Mouse (Mus musculus): ENCODE results near the gene Frem1. TPM values are rescaled to one million over a fixed set of nuclear protein-coding genes. Genes with fewer than 3 reads are reported as not detected.

Gene Frem1
- total and polyA plus RNA-seq, 3 experiments: 0.01 to 0.27 TPM; not detected in 1

GRCm38 (mm10) chr4:83020759-83021555, 31.2 kb downstream of the Frem1 start:
- Histone ChIP-seq H3K4me3 (ENCODE audit: low read depth, low read length) (no peak overlapping the region), H3K36me3 (replicated peaks) (no peaks in the 10 kb centered on the region), H3K27me3 (ENCODE audit: insufficient read depth, low read length) (no peaks in the 10 kb centered on the region), H3K9me3 (replicated peaks) (peaks cover 36% of the 10 kb centered on the region), H3K4me1 (ENCODE audit: insufficient read depth, low read depth, low read length) (no peaks in the 10 kb centered on the region)
- TF ChIP-seq POLR2AphosphoS5 (IDR thresholded peaks at IDR 0.05; ENCODE audit: insufficient replicate concordance, low read depth, low read length) (no peak), GATA2 (IDR thresholded peaks at IDR 0.05; ENCODE audit: borderline replicate concordance, low read depth, low read length) (no peak), GATA1 (IDR thresholded peaks at IDR 0.05; ENCODE audit: borderline replicate concordance, low read length) (no peak), TAL1 (conservative IDR thresholded peaks at IDR 0.05; ENCODE audit: low read depth, low read length) (no peak), CTCF (IDR thresholded peaks at IDR 0.05; ENCODE audit: low read depth, low read length) (no peak)
- ATAC-seq (ENCODE audit: extremely low read depth, insufficient number of reproducible peaks, low FRiP score, poor library complexity, severe bottlenecking) (no peak), DNase-seq (ENCODE audit: low spot score) (no peak)

- DNase-seq (ENCODE audit: low spot score): no peak
- Histone ChIP-seq H3K27me3 (ENCODE audit: insufficient read depth, low read length) (no peaks in the 10 kb centered on the region), H3K36me3 (replicated peaks) (no peaks in the 10 kb centered on the region), H3K4me3 (ENCODE audit: low read depth, low read length) (no peak overlapping the region), H3K4me1 (ENCODE audit: insufficient read depth, low read depth, low read length) (no peaks in the 10 kb centered on the region), H3K9me3 (replicated peaks) (peaks cover 23% of the 10 kb centered on the region)
- TF ChIP-seq CTCF (IDR thresholded peaks at IDR 0.05; ENCODE audit: low read depth, low read length) (no peak), GATA1 (IDR thresholded peaks at IDR 0.05; ENCODE audit: borderline replicate concordance, low read length) (no peak), GATA2 (IDR thresholded peaks at IDR 0.05; ENCODE audit: borderline replicate concordance, low read depth, low read length) (no peak), POLR2AphosphoS5 (IDR thresholded peaks at IDR 0.05; ENCODE audit: insufficient replicate concordance, low read depth, low read length) (no peak), TAL1 (conservative IDR thresholded peaks at IDR 0.05; ENCODE audit: low read depth, low read length) (no peak)
- ATAC-seq (ENCODE audit: extremely low read depth, insufficient number of reproducible peaks, low FRiP score, poor library complexity, severe bottlenecking): no peak
These were observed 33.7 kb downstream of the Frem1 start for GRCm38 (mm10) chr4:83018111-83019105.

- TF ChIP-seq TAL1 (conservative IDR thresholded peaks at IDR 0.05; ENCODE audit: low read depth, low read length) (no peak), GATA2 (IDR thresholded peaks at IDR 0.05; ENCODE audit: borderline replicate concordance, low read depth, low read length) (no peak), GATA1 (IDR thresholded peaks at IDR 0.05; ENCODE audit: borderline replicate concordance, low read length) (no peak), POLR2AphosphoS5 (IDR thresholded peaks at IDR 0.05; ENCODE audit: insufficient replicate concordance, low read depth, low read length) (no peak), CTCF (IDR thresholded peaks at IDR 0.05; ENCODE audit: low read depth, low read length) (no peak)
- Histone ChIP-seq H3K4me3 (ENCODE audit: low read depth, low read length) (no peak overlapping the region), H3K9me3 (replicated peaks) (peaks cover 17% of the 10 kb centered on the region; the same call in 1 of the 2 replicates), H3K4me1 (ENCODE audit: insufficient read depth, low read depth, low read length) (no peaks in the 10 kb centered on the region), H3K36me3 (replicated peaks) (no peaks in the 10 kb centered on the region), H3K27me3 (ENCODE audit: insufficient read depth, low read length) (no peaks in the 10 kb centered on the region)
- ATAC-seq (ENCODE audit: extremely low read depth, insufficient number of reproducible peaks, low FRiP score, poor library complexity, severe bottlenecking): no peak
- no peak for DNase-seq (ENCODE audit: low spot score)
These were observed 37.6 kb downstream of the Frem1 start for GRCm38 (mm10) chr4:83014538-83014937.

GRCm38 (mm10) chr4:83004086-83004485, 48.1 kb downstream of the Frem1 start:
- TF ChIP-seq GATA2 (IDR thresholded peaks at IDR 0.05; ENCODE audit: borderline replicate concordance, low read depth, low read length): no peak
- TF ChIP-seq GATA1 (IDR thresholded peaks at IDR 0.05; ENCODE audit: borderline replicate concordance, low read length): no peak
- Histone ChIP-seq H3K4me3 (ENCODE audit: low read depth, low read length) (no peak overlapping the region), H3K36me3 (replicated peaks) (no peaks in the 10 kb centered on the region), H3K4me1 (ENCODE audit: insufficient read depth, low read depth, low read length) (no peaks in the 10 kb centered on the region), H3K27me3 (ENCODE audit: insufficient read depth, low read length) (no peaks in the 10 kb centered on the region), H3K9me3 (replicated peaks) (peaks cover 23% of the 10 kb centered on the region)
- ATAC-seq (ENCODE audit: extremely low read depth, insufficient number of reproducible peaks, low FRiP score, poor library complexity, severe bottlenecking): no peak
- no peak for DNase-seq (ENCODE audit: low spot score)

- no peaks in the 10 kb centered on the region for H3K4me1 ChIP-seq (ENCODE audit: insufficient read depth, low read depth, low read length)
- TF ChIP-seq POLR2AphosphoS5 (IDR thresholded peaks at IDR 0.05; ENCODE audit: insufficient replicate concordance, low read depth, low read length) (no peak), GATA2 (IDR thresholded peaks at IDR 0.05; ENCODE audit: borderline replicate concordance, low read depth, low read length) (no peak), GATA1 (IDR thresholded peaks at IDR 0.05; ENCODE audit: borderline replicate concordance, low read length) (no peak), TAL1 (conservative IDR thresholded peaks at IDR 0.05; ENCODE audit: low read depth, low read length) (no peak), CTCF (IDR thresholded peaks at IDR 0.05; ENCODE audit: low read depth, low read length) (no peak)
- DNase-seq (ENCODE audit: low spot score) (no peak), ATAC-seq (ENCODE audit: extremely low read depth, insufficient number of reproducible peaks, low FRiP score, poor library complexity, severe bottlenecking) (no peak)
- peaks cover 16% of the 10 kb centered on the region for H3K9me3 ChIP-seq (replicated peaks)
- H3K4me3 ChIP-seq (ENCODE audit: low read depth, low read length): no peak overlapping the region
- no peaks in the 10 kb centered on the region for H3K27me3 ChIP-seq (ENCODE audit: insufficient read depth, low read length)
- H3K36me3 ChIP-seq (replicated peaks): no peaks in the 10 kb centered on the region
These were observed 60.1 kb downstream of the Frem1 start for GRCm38 (mm10) chr4:82992042-82992441.
